Mouse (Mus musculus) testis, adult 2 months (tissue): ENCODE results near the gene Rtf2. TPM values are rescaled to one million over a fixed set of nuclear protein-coding genes. Genes with fewer than 3 reads are reported as not detected.

Experiments
- H3K27ac ChIP-seq: fragments of 200-500 bp; 2 replicates; pipeline ENCODE4 v1.5.1; 2012; ENCODE audit warnings: low read depth, low read length; ENCODE audit not compliant: control insufficient read depth, insufficient read depth
- H3K27me3 ChIP-seq: fragments of 200-500 bp; 2 replicates; pipeline ENCODE4 v1.6.1; 2012; ENCODE audit warnings: mild to moderate bottlenecking, low read length, moderate library complexity; ENCODE audit not compliant: control insufficient read depth, insufficient read depth
- H3K36me3 ChIP-seq: fragments of 200-500 bp; 2 replicates; pipeline ENCODE4 v1.6.1; 2012; ENCODE audit warnings: mild to moderate bottlenecking, low read length; ENCODE audit not compliant: control insufficient read depth, insufficient read depth
- H3K4me1 ChIP-seq: fragments of 200-500 bp; 2 replicates; pipeline ENCODE4 v1.6.1; 2012; ENCODE audit warnings: low read length; ENCODE audit not compliant: control insufficient read depth, insufficient read depth
- H3K4me3 ChIP-seq: fragments of 200-500 bp; 2 replicates; pipeline ENCODE4 v1.5.1; 2012; ENCODE audit warnings: low read depth, mild to moderate bottlenecking, low read length, moderate library complexity, mixed read lengths; ENCODE audit not compliant: control insufficient read depth
- CTCF ChIP-seq: fragments of 200-500 bp; IDR thresholded peaks from 2 replicates; pipeline ENCODE4 v1.5.1; 2012; ENCODE audit warnings: low read depth, mild to moderate bottlenecking, inconsistent platforms, low read length, moderate library complexity; ENCODE audit not compliant: control insufficient read depth, insufficient read depth, insufficient replicate concordance
- POLR2A ChIP-seq: fragments of 200-500 bp; IDR thresholded peaks from 2 replicates; pipeline ENCODE4 v1.6.1; 2012; ENCODE audit warnings: low read depth, mild to moderate bottlenecking, inconsistent platforms, low read length, moderate library complexity; ENCODE audit not compliant: control insufficient read depth
- polyA plus RNA-seq: library from polyadenylated mRNA; depleted of rRNA; stranded (reverse); fragments of >200 nt; gene quantifications from 2 replicates; pipeline ENCODE4 v1.2.3, GENCODE M21; 2012

Rtf2 gene
- polyA plus RNA-seq, 1 experiment: 21.9 TPM

DNA sequence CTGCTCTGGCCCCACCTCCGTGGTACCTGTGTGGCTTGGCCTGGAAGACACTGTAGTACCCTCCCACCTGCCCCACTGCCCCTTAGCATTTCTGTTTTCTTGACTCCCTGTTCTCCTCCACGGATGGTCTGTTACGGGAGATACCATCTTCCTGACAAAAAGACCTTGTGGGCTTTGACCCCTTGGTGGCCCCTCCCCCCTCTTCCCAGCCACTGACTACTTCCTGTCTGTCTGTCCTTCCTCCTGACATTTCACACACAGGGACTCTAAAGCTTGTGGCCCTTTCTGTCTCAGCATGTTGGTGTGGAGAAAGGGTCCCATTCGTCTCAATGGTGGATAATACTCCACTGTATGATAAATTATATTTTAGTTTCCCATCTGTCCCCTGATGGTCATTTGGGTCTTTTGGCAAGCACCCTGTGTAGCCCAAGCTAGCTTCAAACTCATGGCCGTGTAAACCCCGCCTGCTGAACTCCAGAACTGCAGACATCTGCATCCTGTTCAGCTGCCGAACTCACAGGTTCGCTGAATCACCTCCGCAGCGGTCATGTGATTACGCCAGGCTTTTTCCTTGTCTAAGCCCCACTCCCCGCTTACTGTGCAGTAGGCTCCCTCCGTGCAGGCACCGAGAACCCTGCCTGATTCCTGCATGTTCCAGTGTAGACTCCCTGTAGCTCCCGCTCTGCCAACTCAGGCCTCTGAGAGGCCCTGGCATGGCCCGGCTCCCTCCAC, 41.5 kb downstream of the Rtf2 start:
- no peaks in the 10 kb centered on the region for H3K36me3 ChIP-seq
- no peak overlapping the region for H3K4me3 ChIP-seq
- H3K27me3 ChIP-seq: no peaks in the 10 kb centered on the region
- TF ChIP-seq POLR2A (no peak), CTCF (no peak)
- H3K4me1 ChIP-seq: no peaks in the 10 kb centered on the region
- no peak overlapping the region for H3K27ac ChIP-seq

DNA sequence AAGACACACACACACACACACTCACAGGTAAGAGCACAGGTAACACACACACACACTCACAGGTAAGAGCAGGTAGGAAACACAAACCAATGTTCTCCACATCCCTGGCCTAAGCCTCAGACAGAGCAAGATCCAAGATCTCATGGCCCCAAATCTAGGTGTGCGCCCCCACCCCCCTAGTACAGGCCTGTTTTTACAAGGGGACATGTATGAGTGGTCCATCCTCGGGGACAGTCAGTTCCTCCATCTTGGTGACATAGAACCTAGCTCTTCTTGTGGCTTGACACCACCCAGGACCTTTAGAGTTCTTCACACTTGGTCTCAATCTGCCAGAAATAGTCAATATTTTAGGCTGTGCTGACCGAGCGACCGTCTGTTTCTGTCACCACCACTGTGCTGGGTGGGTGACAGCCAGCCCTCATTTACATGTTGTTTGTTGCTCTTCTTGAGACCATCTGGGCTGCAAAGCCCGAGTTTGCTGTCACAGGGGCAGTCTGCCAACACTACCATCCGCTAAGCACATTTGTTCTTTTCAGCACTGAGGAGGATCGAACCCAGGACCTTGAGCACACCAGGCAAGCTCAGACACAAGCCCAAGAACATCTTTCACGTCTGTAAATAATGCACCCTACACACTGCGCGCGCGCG, 43.5 kb downstream of the Rtf2 start:
- TF ChIP-seq CTCF (no peak), POLR2A (no peak)
- no peaks in the 10 kb centered on the region for H3K4me1 ChIP-seq
- H3K27ac ChIP-seq: no peak overlapping the region
- H3K4me3 ChIP-seq: no peak overlapping the region
- no peaks in the 10 kb centered on the region for H3K27me3 ChIP-seq
- no peaks in the 10 kb centered on the region for H3K36me3 ChIP-seq

DNA sequence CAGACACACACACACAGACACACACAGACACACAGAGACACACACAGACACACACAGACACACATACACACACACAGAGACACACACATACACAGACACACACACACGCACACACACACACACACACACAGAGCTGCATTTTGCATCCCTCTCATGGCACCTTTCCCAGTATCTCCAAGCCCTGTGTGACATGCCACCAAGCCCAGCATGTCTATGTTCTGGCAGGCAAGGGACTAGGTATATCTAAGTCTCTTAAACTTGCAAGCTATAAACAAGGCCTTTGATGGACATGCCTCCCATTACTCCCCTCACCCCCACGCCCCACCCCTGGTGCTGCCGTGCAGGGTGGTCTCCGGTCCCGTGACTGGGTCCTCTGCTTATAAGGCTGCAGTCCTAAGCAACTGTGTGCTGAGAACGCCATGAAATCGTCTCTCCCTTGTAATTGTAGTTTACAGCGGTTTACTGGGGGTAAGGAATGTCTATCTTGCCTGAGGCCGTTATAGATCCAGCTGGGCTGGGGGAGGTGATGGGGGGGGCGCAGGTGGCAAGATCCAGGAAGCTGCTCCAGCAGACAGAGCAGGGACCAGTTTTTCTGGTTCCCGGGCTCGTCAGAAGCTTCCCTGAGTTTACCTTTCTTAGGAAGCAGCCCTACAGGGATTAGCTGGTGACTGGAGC, 44.5 kb downstream of the Rtf2 start:
- no peaks in the 10 kb centered on the region for H3K4me1 ChIP-seq
- no peak overlapping the region for H3K4me3 ChIP-seq
- TF ChIP-seq POLR2A (no peak), CTCF (no peak)
- no peaks in the 10 kb centered on the region for H3K36me3 ChIP-seq
- H3K27ac ChIP-seq: no peak overlapping the region
- no peaks in the 10 kb centered on the region for H3K27me3 ChIP-seq

DNA sequence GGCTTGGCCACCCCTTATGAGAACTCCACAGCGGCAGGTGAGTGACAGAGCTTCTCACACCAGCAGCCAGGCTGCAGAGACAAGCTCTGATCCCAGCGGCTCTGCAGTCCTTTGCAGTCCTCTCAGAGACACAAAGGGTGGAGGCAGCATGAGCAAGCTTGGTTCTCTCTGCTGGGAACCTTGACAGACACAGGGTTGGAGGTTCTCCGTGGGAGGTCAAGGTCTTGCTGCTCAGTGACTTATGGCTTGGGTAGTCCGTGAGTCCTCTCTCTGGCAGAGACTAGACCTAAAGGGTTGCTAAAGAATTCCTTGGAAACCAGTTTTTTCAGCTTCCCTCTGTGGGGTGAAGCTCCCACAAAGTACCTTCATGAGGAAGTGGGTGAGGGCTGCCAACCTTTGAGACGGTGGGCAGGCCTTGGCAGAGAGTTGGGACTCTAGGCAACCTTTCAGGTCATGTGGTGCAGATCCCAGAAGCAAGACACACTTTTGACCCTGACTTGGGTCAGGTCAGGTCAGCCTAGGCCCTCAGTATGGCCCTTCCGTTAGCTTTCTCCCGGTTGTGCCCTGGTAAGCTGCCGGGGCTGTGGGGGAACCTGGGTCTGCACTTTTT, 56.5 kb downstream of the Rtf2 start:
- no peak overlapping the region for H3K27ac ChIP-seq
- H3K27me3 ChIP-seq: no peaks in the 10 kb centered on the region
- H3K4me1 ChIP-seq: no peaks in the 10 kb centered on the region; the same call in 1 of the 2 replicates
- H3K36me3 ChIP-seq: no peaks in the 10 kb centered on the region
- no peak for TF ChIP-seq POLR2A
- no peak for TF ChIP-seq CTCF
- H3K4me3 ChIP-seq: no peak overlapping the region

DNA sequence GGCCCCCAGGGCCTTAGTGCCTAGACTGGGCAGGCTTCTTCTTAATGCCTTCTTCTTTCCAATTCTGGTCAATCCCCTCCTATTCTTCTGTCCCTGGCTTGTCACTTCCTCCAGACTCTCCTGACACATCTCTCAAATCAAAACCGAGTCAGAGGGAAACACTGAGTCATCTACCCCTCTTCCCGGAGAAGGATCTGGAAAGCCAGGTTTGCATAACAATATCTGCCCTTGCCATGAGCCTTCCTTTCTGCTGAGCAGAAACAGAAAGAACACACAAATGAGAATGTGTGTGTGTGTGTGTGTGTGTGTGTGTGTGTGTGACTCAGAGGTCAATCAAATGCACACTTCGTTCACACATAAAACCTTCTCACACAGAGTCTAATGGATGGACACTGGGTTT, 58.5 kb downstream of the Rtf2 start:
- H3K27ac ChIP-seq: no peak overlapping the region
- no peak for TF ChIP-seq CTCF
- TF ChIP-seq POLR2A: no peak
- H3K4me1 ChIP-seq: no peaks in the 10 kb centered on the region; the same call in 1 of the 2 replicates
- no peaks in the 10 kb centered on the region for H3K27me3 ChIP-seq
- no peaks in the 10 kb centered on the region for H3K36me3 ChIP-seq
- no peak overlapping the region for H3K4me3 ChIP-seq

DNA sequence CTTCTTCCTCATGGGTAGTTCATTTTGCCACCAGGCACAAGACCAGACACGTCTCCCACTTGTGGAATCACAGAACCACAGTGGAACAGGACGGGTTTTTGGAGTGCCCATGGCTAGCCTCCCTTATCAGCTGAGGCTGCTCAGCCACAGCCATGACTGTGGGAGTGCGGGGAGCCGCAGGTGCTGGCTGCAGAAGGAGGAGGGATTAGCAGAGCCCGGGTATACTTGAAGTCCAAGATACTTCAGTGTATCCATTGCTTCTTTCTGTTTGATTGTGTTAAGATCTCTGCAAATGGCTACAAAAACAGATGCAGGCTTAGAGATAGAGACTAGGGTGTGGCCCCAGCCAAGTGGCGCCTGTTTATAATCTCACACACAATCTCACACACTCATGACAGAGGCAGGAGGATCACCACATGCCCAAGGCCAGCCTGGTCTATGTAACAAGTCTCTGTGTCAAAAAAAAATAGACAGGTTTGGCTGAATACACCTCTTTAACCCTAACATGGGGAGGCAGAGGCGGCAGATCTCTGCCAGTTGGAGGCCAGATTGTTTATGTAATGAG, 60.5 kb downstream of the Rtf2 start:
- Histone ChIP-seq H3K4me3 (no peak overlapping the region), H3K27ac (no peak overlapping the region), H3K27me3 (no peaks in the 10 kb centered on the region), H3K36me3 (no peaks in the 10 kb centered on the region), H3K4me1 (no peaks in the 10 kb centered on the region; the same call in 1 of the 2 replicates)
- TF ChIP-seq CTCF: no peak
- no peak for TF ChIP-seq POLR2A

DNA sequence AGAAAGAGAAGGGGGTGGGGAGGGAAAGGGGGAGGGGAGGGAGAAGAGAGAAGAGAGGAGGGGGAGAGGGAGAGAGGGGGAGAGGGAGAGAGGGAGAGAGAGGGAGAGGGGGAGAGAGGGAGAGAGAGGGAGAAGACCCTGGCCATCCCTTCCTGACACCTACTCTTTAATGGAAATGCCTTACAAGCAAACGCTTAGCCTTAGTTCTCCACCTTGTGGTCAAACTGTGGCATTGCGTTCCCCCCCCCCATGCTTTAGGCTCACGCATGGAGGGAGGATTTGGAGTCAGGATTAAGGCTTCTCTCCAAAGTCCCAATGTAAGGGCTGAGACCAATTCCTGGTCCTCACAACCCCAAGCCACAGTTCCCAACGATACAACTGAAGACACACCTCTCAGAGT, 61.0 kb downstream of the Rtf2 start:
- Histone ChIP-seq H3K27me3 (no peaks in the 10 kb centered on the region), H3K4me3 (no peak overlapping the region), H3K4me1 (no peaks in the 10 kb centered on the region; the same call in 1 of the 2 replicates), H3K36me3 (no peaks in the 10 kb centered on the region), H3K27ac (no peak overlapping the region)
- TF ChIP-seq POLR2A: no peak
- peak; percentile 80; the same call in 1 of the 2 replicates for TF ChIP-seq CTCF
